Mouse (Mus musculus) testis, adult 2 months (tissue): ENCODE results near the gene Vac14. TPM values are rescaled to one million over a fixed set of nuclear protein-coding genes. Genes with fewer than 3 reads are reported as not detected.

Experiments
- H3K27ac ChIP-seq: fragments of 200-500 bp; 2 replicates; pipeline ENCODE4 v1.5.1; 2012; ENCODE audit warnings: low read depth, low read length; ENCODE audit not compliant: control insufficient read depth, insufficient read depth
- H3K27me3 ChIP-seq: fragments of 200-500 bp; 2 replicates; pipeline ENCODE4 v1.6.1; 2012; ENCODE audit warnings: mild to moderate bottlenecking, low read length, moderate library complexity; ENCODE audit not compliant: control insufficient read depth, insufficient read depth
- H3K36me3 ChIP-seq: fragments of 200-500 bp; 2 replicates; pipeline ENCODE4 v1.6.1; 2012; ENCODE audit warnings: mild to moderate bottlenecking, low read length; ENCODE audit not compliant: control insufficient read depth, insufficient read depth
- H3K4me1 ChIP-seq: fragments of 200-500 bp; 2 replicates; pipeline ENCODE4 v1.6.1; 2012; ENCODE audit warnings: low read length; ENCODE audit not compliant: control insufficient read depth, insufficient read depth
- H3K4me3 ChIP-seq: fragments of 200-500 bp; 2 replicates; pipeline ENCODE4 v1.5.1; 2012; ENCODE audit warnings: low read depth, mild to moderate bottlenecking, low read length, moderate library complexity, mixed read lengths; ENCODE audit not compliant: control insufficient read depth
- CTCF ChIP-seq: fragments of 200-500 bp; IDR thresholded peaks from 2 replicates; pipeline ENCODE4 v1.5.1; 2012; ENCODE audit warnings: low read depth, mild to moderate bottlenecking, inconsistent platforms, low read length, moderate library complexity; ENCODE audit not compliant: control insufficient read depth, insufficient read depth, insufficient replicate concordance
- POLR2A ChIP-seq: fragments of 200-500 bp; IDR thresholded peaks from 2 replicates; pipeline ENCODE4 v1.6.1; 2012; ENCODE audit warnings: low read depth, mild to moderate bottlenecking, inconsistent platforms, low read length, moderate library complexity; ENCODE audit not compliant: control insufficient read depth
- polyA plus RNA-seq: library from polyadenylated mRNA; depleted of rRNA; stranded (reverse); fragments of >200 nt; gene quantifications from 2 replicates; pipeline ENCODE4 v1.2.3, GENCODE M21; 2012

Gene Vac14
- polyA plus RNA-seq, 1 experiment = 11.8 TPM

DNA sequence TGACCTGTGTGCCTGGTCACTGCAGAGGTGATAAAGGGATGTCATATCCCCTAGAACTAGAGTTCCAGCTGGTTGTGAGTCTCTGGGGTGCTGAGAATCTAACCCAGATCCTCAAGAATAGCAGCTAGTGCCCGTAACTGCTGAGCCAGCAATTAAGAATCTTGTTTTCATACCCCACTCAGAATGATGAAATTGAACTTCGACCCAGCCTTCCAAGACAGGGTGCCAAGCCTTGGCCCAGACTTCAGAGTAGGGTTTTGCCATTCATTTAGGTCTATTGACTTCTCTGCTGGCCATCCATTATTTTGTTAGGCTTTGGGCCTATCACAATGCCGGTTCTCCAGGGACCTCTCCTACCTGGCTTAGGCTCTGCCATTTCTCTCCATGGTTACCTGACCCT lies 15.4 kb downstream of the Vac14 start:
- Histone ChIP-seq H3K27me3 (no peaks in the 10 kb centered on the region), H3K4me1 (no peaks in the 10 kb centered on the region), H3K4me3 (no peak overlapping the region), H3K27ac (no peak overlapping the region), H3K36me3 (no peaks in the 10 kb centered on the region)
- TF ChIP-seq CTCF (no peak), POLR2A (no peak)

DNA sequence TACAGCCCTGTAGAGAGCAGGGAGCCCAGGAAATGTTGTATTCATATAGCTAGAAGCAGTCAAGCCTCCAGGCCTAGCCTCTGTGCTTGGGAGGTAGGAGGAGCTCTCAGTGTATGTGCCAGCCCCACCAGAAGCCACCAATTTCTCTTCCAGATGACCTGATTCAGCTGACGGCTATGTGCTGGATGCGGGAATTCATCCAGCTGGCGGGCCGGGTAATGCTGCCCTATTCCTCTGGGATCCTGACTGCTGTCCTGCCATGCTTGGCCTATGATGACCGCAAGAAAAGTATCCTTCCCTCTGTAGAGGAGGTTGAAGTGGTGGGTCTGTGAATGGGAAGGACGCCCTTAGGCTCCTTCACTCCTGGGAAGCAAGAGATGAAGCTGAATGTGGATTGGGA lies 17.8 kb downstream of the Vac14 start:
- Histone ChIP-seq H3K36me3 (no peaks in the 10 kb centered on the region), H3K27ac (no peak overlapping the region), H3K4me1 (no peaks in the 10 kb centered on the region), H3K4me3 (no peak overlapping the region), H3K27me3 (no peaks in the 10 kb centered on the region)
- TF ChIP-seq CTCF = no peak
- no peak for TF ChIP-seq POLR2A

- TF ChIP-seq POLR2A (no peak), CTCF (no peak)
- Histone ChIP-seq H3K27ac (no peak overlapping the region), H3K4me3 (no peak overlapping the region), H3K4me1 (no peaks in the 10 kb centered on the region), H3K36me3 (no peaks in the 10 kb centered on the region), H3K27me3 (no peaks in the 10 kb centered on the region)
These were observed 23.9 kb downstream of the Vac14 start for GRCm38 (mm10) chr8:110642331-110642730.

GRCm38 (mm10) chr8:110643177-110643576 lies 24.8 kb downstream of the Vac14 start:
- Histone ChIP-seq H3K4me1 (no peaks in the 10 kb centered on the region), H3K4me3 (no peak overlapping the region), H3K36me3 (no peaks in the 10 kb centered on the region), H3K27me3 (no peaks in the 10 kb centered on the region), H3K27ac (no peak overlapping the region)
- TF ChIP-seq CTCF (no peak), POLR2A (no peak)

- Histone ChIP-seq H3K4me3 (no peak overlapping the region), H3K4me1 (no peaks in the 10 kb centered on the region), H3K27ac (no peak overlapping the region), H3K27me3 (no peaks in the 10 kb centered on the region), H3K36me3 (no peaks in the 10 kb centered on the region)
- no peak for TF ChIP-seq CTCF
- no peak for TF ChIP-seq POLR2A
These were observed 26.0 kb downstream of the Vac14 start for GRCm38 (mm10) chr8:110644422-110644821.

- Histone ChIP-seq H3K27me3 (no peaks in the 10 kb centered on the region), H3K27ac (no peak overlapping the region), H3K4me3 (no peak overlapping the region), H3K36me3 (no peaks in the 10 kb centered on the region), H3K4me1 (no peaks in the 10 kb centered on the region)
- no peak for TF ChIP-seq CTCF
- TF ChIP-seq POLR2A = no peak
These were observed 26.5 kb downstream of the Vac14 start for GRCm38 (mm10) chr8:110644901-110645300.

- TF ChIP-seq POLR2A (no peak), CTCF (no peak)
- Histone ChIP-seq H3K27me3 (no peaks in the 10 kb centered on the region), H3K27ac (no peak overlapping the region), H3K36me3 (no peaks in the 10 kb centered on the region), H3K4me1 (no peaks in the 10 kb centered on the region), H3K4me3 (no peak overlapping the region)
These were observed 27.0 kb downstream of the Vac14 start for GRCm38 (mm10) chr8:110645340-110645739.

- Histone ChIP-seq H3K4me3 (no peak overlapping the region), H3K4me1 (no peaks in the 10 kb centered on the region), H3K27ac (no peak overlapping the region), H3K36me3 (no peaks in the 10 kb centered on the region), H3K27me3 (no peaks in the 10 kb centered on the region)
- TF ChIP-seq POLR2A (no peak), CTCF (peak; percentile 69; the same call in 1 of the 2 replicates)
These were observed 27.7 kb downstream of the Vac14 start for GRCm38 (mm10) chr8:110646064-110646463.
